Comparison of ENCODE assay signal across 21 mouse cellular contexts in genomic region chr1:188598052-188598451, GRCm38 (mm10).
DNase-seq lines count a peak whose midpoint lies in the region; ATAC-seq and TF ChIP-seq lines count a peak whose summit lies in the region.
"Had no signal": no experiment of that assay in that cellular context is flagged by ENCODE, and none has a peak within 500 bp of the region (broad histone marks: within the 10 kb centered on the region; RNA-seq: fewer than 3 reads in every experiment).

No protein-coding gene starts in this region.

- TF ChIP-seq CTCF in heart, adult 2 months (IDR thresholded peaks at IDR 0.05): peak; percentile 52
- peak; percentile 32; the same call in 1 of the 2 replicates for TF ChIP-seq CTCF in liver, adult 2 months (IDR thresholded peaks at IDR 0.05; ENCODE audit: low read depth, low read length)
- no peak; the same call in 1 of the 2 replicates for TF ChIP-seq CTCF in liver, postnatal 0 days (IDR thresholded peaks at IDR 0.05; ENCODE audit: low read depth)
- TF ChIP-seq CTCF in ES-Bruce4 (IDR thresholded peaks at IDR 0.05; ENCODE audit: low read depth, low read length) (peak; percentile 29), Patski (IDR thresholded peaks at IDR 0.05) (peak; percentile 47)

- no peak overlapping the region for H3K4me3 ChIP-seq in heart, adult 2 months
- H3K4me3 ChIP-seq in liver, adult 2 months (ENCODE audit: insufficient read depth, low read depth, low read length): no peak overlapping the region
- no peak overlapping the region for H3K4me3 ChIP-seq in liver, postnatal 0 days (ENCODE audit: low read depth, low read length)
- no peak overlapping the region for H3K4me3 ChIP-seq in ES-Bruce4 (ENCODE audit: low read depth, low read length)
- H3K4me3 ChIP-seq: embryonic facial prominence, embryonic 13.5 days; forebrain, embryonic 15.5 days; heart, embryonic 15.5 days; limb, embryonic 13.5 days; midbrain, embryonic 12.5 days; neural tube, embryonic 12.5 days had no signal

- TF ChIP-seq EP300 in heart, adult 2 months (IDR thresholded peaks at IDR 0.05; ENCODE audit: insufficient read depth, low read depth, low read length): no peak
- no peak for TF ChIP-seq EP300 in liver, postnatal 0 days (IDR thresholded peaks at IDR 0.05; ENCODE audit: low read depth)
- no peak for TF ChIP-seq EP300 in ES-Bruce4 (IDR thresholded peaks at IDR 0.05; ENCODE audit: insufficient read depth, low read depth, low read length)

- no peaks in the 10 kb centered on the region for H3K27me3 ChIP-seq in heart, adult 2 months (ENCODE audit: control insufficient read depth, insufficient read depth, low read length)
- no peaks in the 10 kb centered on the region for H3K27me3 ChIP-seq in liver, adult 2 months (ENCODE audit: control insufficient read depth, insufficient read depth, low read length)
- H3K27me3 ChIP-seq in liver, postnatal 0 days (ENCODE audit: insufficient read depth, low read length): no peaks in the 10 kb centered on the region
- no peaks in the 10 kb centered on the region for H3K27me3 ChIP-seq in ES-Bruce4 (ENCODE audit: control insufficient read depth, insufficient read depth, low read length, poor library complexity, severe bottlenecking)
- H3K27me3 ChIP-seq in Patski: no peaks in the 10 kb centered on the region
- H3K27me3 ChIP-seq: embryonic facial prominence, embryonic 13.5 days; forebrain, embryonic 15.5 days; heart, embryonic 15.5 days; limb, embryonic 13.5 days; midbrain, embryonic 12.5 days; neural tube, embryonic 12.5 days had no signal

- in situ Hi-C loops in Patski (cut with MboI; ENCODE audit: low pct_unique_long_range_greater_than_20kb): no loop called here

- POLR2A ChIA-PET in Patski (lab: Charles Lee): no interaction called here

- DNase-seq in heart, adult 2 months: no peak
- DNase-seq in heart, adult 9 months (ENCODE audit: low spot score in 2 of 2): no peak
- no peak for DNase-seq in liver, adult 2 months (ENCODE audit: extremely low read depth, low read depth, low spot score)
- no peak for DNase-seq in liver, postnatal 0 days
- no peak for DNase-seq in Patski (ENCODE audit: low read depth, low spot score)
- no peak for DNase-seq in urinary bladder, postnatal 14 days (ENCODE audit: low spot score)
- DNase-seq in embryo, embryonic 10 days (ENCODE audit: low spot score): no peak
- DNase-seq: B cell, adult 2 months; cerebellum, adult 9-11 months; heart, postnatal 4 days; kidney, adult 18-20 months; right cerebral cortex, postnatal 4 days; thymus, postnatal 14 days had no signal

- intact Hi-C loops in heart, adult 2 months (cut with DNase I): no loop called here

- no peaks in the 10 kb centered on the region for H3K9me3 ChIP-seq in liver, postnatal 0 days (ENCODE audit: low read length)
- H3K9me3 ChIP-seq in ES-Bruce4 (replicated peaks; ENCODE audit: control insufficient read depth, insufficient read depth, low read length, poor library complexity, severe bottlenecking): no peaks in the 10 kb centered on the region
- H3K9me3 ChIP-seq: embryonic facial prominence, embryonic 13.5 days; forebrain, embryonic 15.5 days; heart, embryonic 15.5 days; limb, embryonic 13.5 days; midbrain, embryonic 12.5 days; neural tube, embryonic 12.5 days had no signal

- H3K4me2 ChIP-seq in liver, postnatal 0 days (ENCODE audit: low read depth, low read length): no peak overlapping the region
- H3K4me2 ChIP-seq: embryonic facial prominence, embryonic 13.5 days; forebrain, embryonic 15.5 days; heart, embryonic 15.5 days; limb, embryonic 13.5 days; midbrain, embryonic 12.5 days; neural tube, embryonic 12.5 days had no signal

- no peak overlapping the region for H3K27ac ChIP-seq in heart, adult 2 months
- no peak overlapping the region for H3K27ac ChIP-seq in liver, adult 2 months (replicated peaks; ENCODE audit: insufficient read depth, low read depth, low read length)
- no peak overlapping the region for H3K27ac ChIP-seq in liver, postnatal 0 days (ENCODE audit: low read depth)
- no peak overlapping the region for H3K27ac ChIP-seq in ES-Bruce4 (ENCODE audit: insufficient read depth, low read length)
- H3K27ac ChIP-seq: embryonic facial prominence, embryonic 13.5 days; forebrain, embryonic 15.5 days; heart, embryonic 15.5 days; limb, embryonic 13.5 days; midbrain, embryonic 12.5 days; neural tube, embryonic 12.5 days had no signal

- H3K9ac ChIP-seq in heart, adult 2 months (ENCODE audit: low read depth, low read length): no peak overlapping the region
- H3K9ac ChIP-seq in liver, adult 2 months (ENCODE audit: low read depth, low read length): no peak overlapping the region
- H3K9ac ChIP-seq in liver, postnatal 0 days (replicated peaks): no peak overlapping the region
- no peak overlapping the region for H3K9ac ChIP-seq in ES-Bruce4 (ENCODE audit: low read depth, poor library complexity, severe bottlenecking)
- H3K9ac ChIP-seq: embryonic facial prominence, embryonic 13.5 days; forebrain, embryonic 15.5 days; heart, embryonic 15.5 days; limb, embryonic 13.5 days; midbrain, embryonic 12.5 days; neural tube, embryonic 12.5 days had no signal

- WGBS in heart, adult 2 months: 88% methylated on average over 7 of the region's 7 CpGs
- WGBS in liver, adult 2 months: 89% methylated on average over 7 of the region's 7 CpGs
- WGBS in liver, postnatal 0 days (ENCODE audit: insufficient replicate concordance): 77% methylated on average over 7 of the region's 7 CpGs

- no peaks in the 10 kb centered on the region for H3K79me2 ChIP-seq in heart, adult 2 months (replicated peaks; ENCODE audit: control insufficient read depth, insufficient read depth, low read length)
- no peaks in the 10 kb centered on the region for H3K79me2 ChIP-seq in liver, adult 2 months (ENCODE audit: control insufficient read depth, insufficient read depth, low read length)

- TF ChIP-seq POLR2A in heart, adult 2 months (IDR thresholded peaks at IDR 0.05; ENCODE audit: insufficient read depth, low read depth, low read length): no peak
- no peak for TF ChIP-seq POLR2A in liver, adult 2 months (IDR thresholded peaks at IDR 0.05; ENCODE audit: extremely low read depth, insufficient read depth, low read length)
- no peak for TF ChIP-seq POLR2A in ES-Bruce4 (IDR thresholded peaks at IDR 0.05; ENCODE audit: insufficient read depth, low read length)

- no peaks in the 10 kb centered on the region for H3K36me3 ChIP-seq in heart, adult 2 months (ENCODE audit: control insufficient read depth, insufficient read depth, low read length)
- H3K36me3 ChIP-seq in liver, adult 2 months (ENCODE audit: control insufficient read depth, insufficient read depth, low read length): no peaks in the 10 kb centered on the region
- no peaks in the 10 kb centered on the region for H3K36me3 ChIP-seq in liver, postnatal 0 days (replicated peaks; ENCODE audit: insufficient read depth, low read length)
- H3K36me3 ChIP-seq in ES-Bruce4 (ENCODE audit: control insufficient read depth, insufficient read depth, low read length, poor library complexity, severe bottlenecking): no peaks in the 10 kb centered on the region
- H3K36me3 ChIP-seq: embryonic facial prominence, embryonic 13.5 days; forebrain, embryonic 15.5 days; heart, embryonic 15.5 days; limb, embryonic 13.5 days; midbrain, embryonic 12.5 days; neural tube, embryonic 12.5 days had no signal

- no peaks in the 10 kb centered on the region for H3K4me1 ChIP-seq in heart, adult 2 months (ENCODE audit: control insufficient read depth, insufficient read depth, low read length)
- H3K4me1 ChIP-seq in liver, adult 2 months (ENCODE audit: control insufficient read depth, insufficient read depth, low read length): no peaks in the 10 kb centered on the region
- no peaks in the 10 kb centered on the region for H3K4me1 ChIP-seq in liver, postnatal 0 days (ENCODE audit: insufficient read depth)
- no peaks in the 10 kb centered on the region for H3K4me1 ChIP-seq in ES-Bruce4 (ENCODE audit: control insufficient read depth, insufficient read depth, low read length)
- H3K4me1 ChIP-seq: forebrain, embryonic 15.5 days; limb, embryonic 13.5 days; midbrain, embryonic 12.5 days; neural tube, embryonic 12.5 days had no signal

- no peak for ATAC-seq in liver, postnatal 0 days
- no peak for ATAC-seq in Patski
- ATAC-seq: forebrain, embryonic 15.5 days; hindbrain, embryonic 16.5 days had no signal

- CTCF ChIA-PET in Patski (lab: Charles Lee): no interaction called here
